ENCODE assay signal across 8 mouse cellular contexts in genomic region chr12:51866226-51866910, GRCm38 (mm10). TPM values are rescaled to one million over a fixed set of nuclear protein-coding genes. Genes with fewer than 3 reads are reported as not detected.
DNase-seq lines count a peak whose midpoint lies in the region; ATAC-seq and TF ChIP-seq lines count a peak whose summit lies in the region.

No protein-coding gene starts in this region.

- no peak for DNase-seq in hindbrain, embryonic 11.5 days (ENCODE audit: low spot score)
- peak; percentile 91 for DNase-seq in CD4-positive, CD25-positive, alpha-beta regulatory T cell, adult 2 months (ENCODE audit: low read depth, low spot score)
- DNase-seq in embryo, embryonic 11 days, result no peak

- WGBS in hindbrain, embryonic 12.5 days, result 67% methylated on average over 13 of the region's 13 CpGs
- 68% methylated on average over 13 of the region's 13 CpGs for WGBS in hindbrain, embryonic 11.5 days
- WGBS in intestine, postnatal 0 days, result 63% methylated on average over 13 of the region's 13 CpGs
- WGBS in midbrain, embryonic 15.5 days, result 57% methylated on average over 13 of the region's 13 CpGs
- WGBS in kidney, embryonic 16.5 days, result 61% methylated on average over 13 of the region's 13 CpGs

- H3K4me3 ChIP-seq in hindbrain, embryonic 12.5 days, result no peak overlapping the region
- no peak overlapping the region for H3K4me3 ChIP-seq in hindbrain, embryonic 11.5 days (ENCODE audit: low read depth, low read length)
- no peak overlapping the region for H3K4me3 ChIP-seq in intestine, postnatal 0 days (ENCODE audit: low read depth, low read length)
- H3K4me3 ChIP-seq in midbrain, embryonic 15.5 days, result no peak overlapping the region
- no peak overlapping the region for H3K4me3 ChIP-seq in kidney, embryonic 16.5 days (ENCODE audit: low read length)

- no peaks in the 10 kb centered on the region for H3K36me3 ChIP-seq in hindbrain, embryonic 12.5 days
- H3K36me3 ChIP-seq in hindbrain, embryonic 11.5 days (ENCODE audit: control insufficient read depth, insufficient read depth, low read length), result no peaks in the 10 kb centered on the region
- H3K36me3 ChIP-seq in intestine, postnatal 0 days (ENCODE audit: control insufficient read depth, insufficient read depth), result no peaks in the 10 kb centered on the region
- H3K36me3 ChIP-seq in midbrain, embryonic 15.5 days (replicated peaks), result no peaks in the 10 kb centered on the region
- H3K36me3 ChIP-seq in kidney, embryonic 16.5 days (ENCODE audit: insufficient read depth, low read length), result no peaks in the 10 kb centered on the region

- peaks cover 20% of the 10 kb centered on the region for H3K4me1 ChIP-seq in hindbrain, embryonic 12.5 days
- 0 out of 2 replicates have a peak, but pooled peaks cover 2% of the 10 kb centered on the region for H3K4me1 ChIP-seq in hindbrain, embryonic 11.5 days (replicated peaks; ENCODE audit: control insufficient read depth, insufficient read depth, low read length)
- H3K4me1 ChIP-seq in intestine, postnatal 0 days (replicated peaks; ENCODE audit: control insufficient read depth, insufficient read depth, low read length), result no peaks in the 10 kb centered on the region
- peaks cover 18% of the 10 kb centered on the region for H3K4me1 ChIP-seq in midbrain, embryonic 15.5 days
- H3K4me1 ChIP-seq in kidney, embryonic 16.5 days (ENCODE audit: insufficient read depth, low read length), result peaks cover 6% of the 10 kb centered on the region

- no peaks in the 10 kb centered on the region for H3K9me3 ChIP-seq in hindbrain, embryonic 12.5 days (replicated peaks)
- H3K9me3 ChIP-seq in hindbrain, embryonic 11.5 days (ENCODE audit: control insufficient read depth, low read length), result no peaks in the 10 kb centered on the region
- no peaks in the 10 kb centered on the region for H3K9me3 ChIP-seq in intestine, postnatal 0 days (ENCODE audit: control insufficient read depth)
- H3K9me3 ChIP-seq in midbrain, embryonic 15.5 days, result no peaks in the 10 kb centered on the region
- no peaks in the 10 kb centered on the region for H3K9me3 ChIP-seq in kidney, embryonic 16.5 days (ENCODE audit: low read length)

- ATAC-seq in hindbrain, embryonic 12.5 days (ENCODE audit: low FRiP score), result no peak
- ATAC-seq in hindbrain, embryonic 11.5 days (ENCODE audit: low FRiP score), result no peak
- ATAC-seq in erythroid progenitor cell, adult 5-6 weeks (replicated peaks; ENCODE audit: low FRiP score, poor library complexity, severe bottlenecking), result peak; percentile 60; the same call in 1 of the 2 replicates
- no peak for ATAC-seq in intestine, postnatal 0 days
- 0 out of 2 replicates have a peak, but pooled peaks have one; percentile 16 for ATAC-seq in midbrain, embryonic 15.5 days (replicated peaks)
- ATAC-seq in kidney, embryonic 16.5 days (ENCODE audit: low FRiP score, low TSS enrichment), result no peak

- no peak for TF ChIP-seq CTCF in intestine, postnatal 0 days (IDR thresholded peaks at IDR 0.05; ENCODE audit: low read depth)

- H3K27ac ChIP-seq in hindbrain, embryonic 12.5 days, result peak overlapping the region; percentile 44; the same call in 1 of the 2 replicates
- no peak overlapping the region for H3K27ac ChIP-seq in hindbrain, embryonic 11.5 days (ENCODE audit: low read depth, low read length)
- peak overlapping the region; percentile 58 for H3K27ac ChIP-seq in intestine, postnatal 0 days (ENCODE audit: low read depth, low read length)
- H3K27ac ChIP-seq in midbrain, embryonic 15.5 days, result peak overlapping the region; percentile 65
- no peak overlapping the region for H3K27ac ChIP-seq in kidney, embryonic 16.5 days (ENCODE audit: low read length)

- no peak overlapping the region for H3K9ac ChIP-seq in hindbrain, embryonic 12.5 days
- H3K9ac ChIP-seq in hindbrain, embryonic 11.5 days (ENCODE audit: low read depth, low read length), result no peak overlapping the region
- H3K9ac ChIP-seq in intestine, postnatal 0 days (ENCODE audit: low read depth, low read length), result no peak overlapping the region
- H3K9ac ChIP-seq in midbrain, embryonic 15.5 days, result no peak overlapping the region
- H3K9ac ChIP-seq in kidney, embryonic 16.5 days (replicated peaks; ENCODE audit: low read length), result no peak overlapping the region

- peaks cover 20% of the 10 kb centered on the region for H3K27me3 ChIP-seq in hindbrain, embryonic 12.5 days
- peaks cover 2% of the 10 kb centered on the region; the same call in 1 of the 2 replicates for H3K27me3 ChIP-seq in hindbrain, embryonic 11.5 days (ENCODE audit: control insufficient read depth, insufficient read depth, low read length)
- H3K27me3 ChIP-seq in intestine, postnatal 0 days (replicated peaks; ENCODE audit: control insufficient read depth, insufficient read depth, low read length), result no peaks in the 10 kb centered on the region
- H3K27me3 ChIP-seq in midbrain, embryonic 15.5 days (replicated peaks), result no peaks in the 10 kb centered on the region
- H3K27me3 ChIP-seq in kidney, embryonic 16.5 days (ENCODE audit: insufficient read depth, low read length), result no peaks in the 10 kb centered on the region

- no peak overlapping the region for H3K4me2 ChIP-seq in hindbrain, embryonic 12.5 days (replicated peaks)
- H3K4me2 ChIP-seq in hindbrain, embryonic 11.5 days (replicated peaks; ENCODE audit: low read depth, low read length), result no peak overlapping the region
- H3K4me2 ChIP-seq in intestine, postnatal 0 days (replicated peaks; ENCODE audit: low read depth), result no peak overlapping the region
- no peak overlapping the region for H3K4me2 ChIP-seq in midbrain, embryonic 15.5 days
- no peak overlapping the region for H3K4me2 ChIP-seq in kidney, embryonic 16.5 days (replicated peaks; ENCODE audit: low read depth, low read length)

RNA-seq across cellular contexts. Expression of gene Hectd1, which starts 37.0 kb away (rescaled TPM):
- polyA plus RNA-seq in hindbrain, embryonic 12.5 days (2016; fragmentation: Nextera tagmentation; extraction: Ambion mirVana), result 40.9 and 42.8 TPM in 2 replicates
- polyA plus RNA-seq in hindbrain, embryonic 11.5 days (2014; fragmentation: Nextera tagmentation; extraction: Ambion mirVana), result 35.0 and 44.5 TPM in 2 replicates
- total RNA-seq in erythroid progenitor cell, adult 5-6 weeks (2015; ENCODE audit: low replicate concordance), result 83.3 and 96.0 TPM in 2 replicates
- 139 and 142 TPM in 2 replicates for total RNA-seq in erythroid progenitor cell, adult 5-6 weeks (2017; ENCODE audit: low replicate concordance)
- polyA plus RNA-seq in intestine, postnatal 0 days (2015; fragmentation: Nextera tagmentation; extraction: Ambion mirVana), result 16.8 and 20.9 TPM in 2 replicates
- 39.3 and 40.8 TPM in 2 replicates for polyA plus RNA-seq in midbrain, embryonic 15.5 days (2015; fragmentation: Nextera tagmentation; extraction: Ambion mirVana)
- 37.3 and 41.8 TPM in 2 replicates for polyA plus RNA-seq in kidney, embryonic 16.5 days (2015; fragmentation: Nextera tagmentation; extraction: Ambion mirVana)

Comparison
In these comparisons a context has a peak if more than half of its experiments do, and no peak if none do; other contexts are left out.
1. H3K27ac ChIP-seq: peak in hindbrain, embryonic 12.5 days (single experiment), intestine, postnatal 0 days (single experiment) and midbrain, embryonic 15.5 days (single experiment); none in hindbrain, embryonic 11.5 days (single experiment) and kidney, embryonic 16.5 days (single experiment).
2. ATAC-seq: peak in erythroid progenitor cell, adult 5-6 weeks (single experiment) and midbrain, embryonic 15.5 days (single experiment); none in hindbrain, embryonic 12.5 days (single experiment), hindbrain, embryonic 11.5 days (single experiment), intestine, postnatal 0 days (single experiment) and kidney, embryonic 16.5 days (single experiment).